Mouse (Mus musculus): ENCODE data around the gene Lrp4.
"Not testable (repeated sequence)": the region's sequence is repeated elsewhere in the genome, so short reads cannot be mapped to it uniquely, and the experiment has no call there.

Lrp4 gene

GRCm38 (mm10) chr2:91484698-91485097, 27.4 kb downstream of the Lrp4 start:
- in situ Hi-C loops (cut with MboI, MseI), result loop anchor here (5.0 kb wide), 2 partner anchors 192 to 202 kb away; no protein-coding TSS in a partner anchor

DNA sequence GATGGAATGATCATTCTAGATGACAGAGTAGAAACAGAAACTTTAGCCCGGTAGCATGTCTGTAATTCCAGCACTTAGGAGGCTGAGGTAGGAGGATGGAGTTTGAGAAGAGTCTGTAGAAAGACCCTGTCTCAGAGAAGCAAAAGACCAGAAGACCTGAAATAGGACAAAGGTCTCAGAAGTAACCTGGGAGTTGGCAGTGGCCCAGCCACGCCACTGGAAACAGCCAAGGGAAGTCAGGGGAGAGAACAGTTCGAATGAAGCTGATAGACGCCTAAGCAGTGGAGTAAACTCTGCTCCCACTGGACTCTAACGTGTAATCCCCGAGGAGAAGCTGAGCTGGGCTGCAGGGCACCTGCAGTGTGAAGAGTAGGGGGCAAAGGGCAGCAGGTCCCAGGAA, 27.9 kb downstream of the Lrp4 start:
- in situ Hi-C loops (cut with MboI, MseI), result no loop called here

GRCm38 (mm10) chr2:91487295-91487694, 30.0 kb downstream of the Lrp4 start:
- in situ Hi-C loops (cut with MboI, MseI), result not testable (repeated sequence)

DNA sequence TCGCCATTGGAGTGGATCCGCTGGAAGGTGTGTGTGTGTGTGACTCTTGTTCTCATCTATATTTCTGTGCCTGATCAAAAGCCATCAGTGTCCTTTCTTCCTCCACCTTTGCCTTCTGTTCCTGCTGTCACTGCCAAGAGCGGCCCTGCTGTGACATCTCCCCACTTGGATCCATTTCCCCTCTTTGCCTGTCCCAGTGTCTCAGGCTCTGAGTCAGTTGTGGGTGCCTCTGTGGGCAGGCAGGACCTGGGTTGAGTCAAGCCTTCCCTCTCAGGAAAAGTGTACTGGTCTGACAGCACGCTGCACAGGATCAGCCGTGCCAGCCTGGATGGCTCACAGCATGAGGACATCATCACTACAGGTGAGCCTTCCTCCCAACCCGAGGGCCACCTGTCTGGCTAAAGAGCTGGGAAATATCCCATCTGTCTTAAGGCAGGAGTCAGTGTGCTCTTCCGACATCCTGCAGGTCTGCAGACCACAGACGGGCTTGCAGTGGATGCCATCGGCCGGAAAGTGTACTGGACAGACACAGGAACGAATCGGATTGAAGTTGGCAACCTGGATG, 34.8 kb downstream of the Lrp4 start:
- in situ Hi-C loops (cut with MboI, MseI), result no loop called here

DNA sequence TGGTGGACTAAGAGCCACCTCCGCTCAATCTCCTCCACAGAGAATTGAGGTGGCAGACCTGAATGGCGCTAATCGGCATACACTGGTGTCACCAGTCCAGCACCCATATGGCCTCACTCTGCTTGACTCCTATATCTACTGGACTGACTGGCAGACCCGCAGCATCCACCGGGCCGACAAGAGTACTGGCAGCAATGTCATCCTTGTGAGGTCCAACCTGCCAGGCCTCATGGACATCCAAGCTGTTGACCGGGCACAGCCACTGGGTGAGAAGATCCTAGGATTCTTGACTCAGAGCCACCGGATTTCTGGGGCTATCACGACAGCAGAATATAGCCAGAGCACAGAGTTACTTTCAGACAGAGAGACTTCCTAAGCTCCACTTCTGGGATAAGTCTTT, 36.7 kb downstream of the Lrp4 start:
- in situ Hi-C loops (cut with MboI, MseI), result no loop called here

DNA sequence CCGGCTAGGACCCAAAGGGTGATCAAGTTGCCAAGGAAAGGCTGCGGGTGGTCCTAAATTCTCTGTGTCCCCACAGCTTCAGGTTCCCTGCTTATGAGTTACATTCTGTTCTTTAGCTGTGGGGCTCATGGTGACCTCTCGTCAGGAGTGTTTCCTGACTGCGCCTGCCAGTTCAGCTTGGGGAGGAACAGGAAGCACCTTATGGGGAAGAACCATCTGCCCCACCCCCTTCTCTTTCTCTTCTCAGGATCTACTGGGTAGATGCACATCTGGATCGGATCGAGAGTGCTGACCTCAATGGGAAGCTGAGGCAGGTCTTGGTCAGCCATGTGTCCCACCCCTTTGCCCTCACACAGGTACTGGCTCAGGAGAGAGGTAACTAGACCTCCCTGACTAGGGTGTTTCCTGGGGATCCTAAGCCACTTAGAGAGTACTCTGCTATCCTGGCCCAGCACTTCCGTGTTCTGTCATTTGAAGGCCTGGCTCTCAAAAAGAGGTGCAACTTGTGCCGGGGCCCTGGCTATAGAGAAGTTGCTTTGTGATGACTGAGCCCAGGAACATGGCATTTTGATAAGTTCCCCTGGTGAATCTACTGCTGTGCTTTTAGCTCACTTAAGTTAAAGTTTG, 40.9 kb downstream of the Lrp4 start:
- in situ Hi-C loops (cut with MboI, MseI), result no loop called here

DNA sequence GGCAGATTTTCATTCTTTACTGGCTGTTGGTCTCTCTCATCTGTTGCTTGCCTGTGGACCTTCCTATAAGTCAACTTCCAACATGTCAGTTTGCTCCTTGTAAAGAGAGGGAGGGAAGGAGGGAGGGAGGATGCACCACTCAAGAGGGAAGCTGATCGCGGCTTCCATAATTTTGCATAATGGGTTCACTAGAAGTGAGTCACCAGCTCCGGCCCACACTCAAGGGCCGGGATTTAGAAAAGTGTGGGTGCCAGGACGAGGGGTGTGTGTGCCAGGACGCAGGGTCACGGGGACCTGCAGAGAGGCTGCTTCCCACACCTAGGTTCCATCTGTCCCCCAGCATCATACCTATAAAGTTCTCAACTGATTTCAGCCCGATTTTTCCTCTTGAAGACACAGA, 50.8 kb downstream of the Lrp4 start:
- in situ Hi-C loops (cut with MboI, MseI), result no loop called here

GRCm38 (mm10) chr2:91517186-91517585, 59.9 kb downstream of the Lrp4 start:
- in situ Hi-C loops (cut with MboI, MseI), result no loop called here

GRCm38 (mm10) chr2:91526294-91527146, 69.2 kb downstream of the Lrp4 start, which contains the start of gene Ckap5:
Gene Ckap5 (plus strand): TSS chr2:91526762.
- in situ Hi-C loops (cut with MboI, MseI), result loop anchor here in 1 of 2 experiments (25.0 kb wide), 1 partner anchor 1486 kb away; no protein-coding TSS in a partner anchor

GRCm38 (mm10) chr2:91527147-91527486, 69.8 kb downstream of the Lrp4 start:
- in situ Hi-C loops (cut with MboI, MseI), result loop anchor here in 1 of 2 experiments (25.0 kb wide), 1 partner anchor 1485 kb away; no protein-coding TSS in a partner anchor

DNA sequence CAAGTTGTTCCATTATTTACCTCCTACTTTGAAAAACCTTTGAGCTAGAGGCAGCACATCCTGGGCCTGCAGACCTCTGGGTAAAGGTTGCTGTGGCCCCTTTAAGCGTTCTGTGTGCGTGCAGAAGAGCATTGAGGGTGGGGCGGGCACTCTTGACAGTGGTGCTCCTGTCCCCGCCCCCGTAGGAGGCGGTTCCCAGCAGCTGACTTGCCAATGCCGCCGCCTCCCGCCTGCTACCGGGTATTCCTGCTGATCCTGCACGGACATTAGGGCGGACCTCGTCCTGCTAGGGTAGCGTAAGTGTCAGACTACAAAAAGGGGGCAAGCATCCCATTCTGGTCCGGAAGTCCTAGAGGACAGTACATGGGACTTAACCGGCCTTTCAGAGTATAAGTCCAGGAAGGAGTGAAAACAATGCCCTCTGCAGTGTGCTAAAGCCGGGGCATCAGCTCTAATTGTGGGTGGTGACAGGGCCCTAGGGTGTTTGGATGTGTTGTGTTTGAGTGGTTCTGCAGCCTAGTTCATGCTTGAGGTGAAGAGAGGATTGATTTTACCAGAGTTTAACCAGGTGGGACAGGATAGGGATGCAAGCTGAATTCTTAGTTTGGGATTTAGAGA, 80.4 kb downstream of the Lrp4 start:
- in situ Hi-C loops (cut with MboI, MseI), result loop anchor here in 1 of 2 experiments (25.0 kb wide), 1 partner anchor 1475 kb away; no protein-coding TSS in a partner anchor
